Mouse (Mus musculus): Measurements from ENCODE around the gene Baz2b. TPM values are rescaled to one million over a fixed set of nuclear protein-coding genes. Genes with fewer than 3 reads are reported as not detected.

The Baz2b gene
- polyA plus RNA-seq, 1 experiment from 2014 or later: 79.0 TPM

DNA sequence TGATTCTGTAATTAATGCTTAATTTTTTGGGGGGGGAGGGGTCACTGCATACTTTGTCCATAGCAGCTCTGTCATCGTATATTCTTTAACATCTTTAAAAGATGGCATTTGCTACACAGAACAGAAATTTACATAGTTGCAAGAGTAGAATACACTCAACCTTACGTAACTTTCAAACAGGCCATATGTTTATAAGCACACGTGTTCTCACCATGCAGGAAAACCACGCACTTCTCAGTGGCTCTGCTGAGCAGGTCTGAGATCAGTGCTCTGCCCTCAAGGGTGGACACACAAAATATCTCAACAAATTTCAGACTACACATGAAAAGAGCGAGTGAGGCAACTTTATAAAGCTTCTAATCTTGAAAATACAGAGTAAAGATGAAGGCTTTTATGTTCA, 235.7 kb downstream of the Baz2b start:
- no peak overlapping the region for H3K4me2 ChIP-seq
- peaks cover 3% of the 10 kb centered on the region; the same call in 1 of the 2 replicates for H3K4me1 ChIP-seq (replicated peaks)
- no peaks in the 10 kb centered on the region for H3K9me3 ChIP-seq
- H3K36me3 ChIP-seq: peaks cover 33% of the 10 kb centered on the region
- H3K27me3 ChIP-seq: no peaks in the 10 kb centered on the region
- H3K9ac ChIP-seq: no peak overlapping the region
- no peak overlapping the region for H3K4me3 ChIP-seq
- ATAC-seq (ENCODE audit: low read depth): no peak
- no peak overlapping the region for H3K27ac ChIP-seq (replicated peaks)
- 95% methylated on average over 5 of the region's 5 CpGs for WGBS

DNA sequence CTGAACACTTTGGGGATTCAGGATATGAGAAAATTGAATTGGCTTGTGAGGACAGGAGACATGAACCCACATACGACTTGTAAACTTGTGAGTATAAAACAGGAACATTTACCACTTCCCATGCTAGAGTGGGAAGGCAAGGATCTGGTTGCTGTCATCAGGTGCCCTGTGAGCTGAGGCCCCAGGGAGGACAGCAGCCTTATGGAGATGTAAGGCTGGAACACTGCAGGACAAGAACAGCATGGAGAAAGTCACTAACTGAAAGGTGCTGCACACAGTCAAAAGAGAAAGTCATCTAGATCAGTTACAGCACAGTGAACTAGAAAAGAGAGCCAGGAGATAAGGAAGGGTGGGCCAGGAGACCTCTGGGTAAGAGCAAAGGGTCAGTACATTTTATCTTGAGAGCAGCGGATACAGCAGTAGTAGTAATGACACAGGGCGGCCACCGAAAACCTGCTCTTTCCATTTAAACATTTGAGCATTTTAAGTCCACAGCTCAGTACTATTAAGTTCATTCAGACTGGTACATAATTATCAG, 236.5 kb downstream of the Baz2b start:
- WGBS: 88% methylated on average over 4 of the region's 4 CpGs

DNA sequence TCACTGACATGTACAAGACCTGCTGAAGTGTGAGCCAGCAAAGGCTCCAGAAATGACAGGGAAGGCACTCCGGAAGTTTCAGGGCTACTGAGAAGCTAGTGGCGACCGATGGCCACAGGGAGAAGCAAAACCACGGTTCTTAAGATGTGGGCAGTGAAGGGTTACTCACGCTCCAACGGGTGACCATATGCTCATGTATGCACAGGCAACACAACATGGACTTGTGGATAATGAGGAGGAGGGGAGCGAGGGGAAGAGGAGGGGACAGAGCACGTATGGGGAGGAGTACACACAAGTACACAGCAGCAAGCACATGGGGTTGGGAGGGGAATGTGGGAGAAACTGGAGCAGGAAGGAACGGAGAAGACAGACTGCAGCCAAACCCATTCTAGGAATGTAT, 239.1 kb downstream of the Baz2b start:
- WGBS: 77% methylated on average over 9 of the region's 9 CpGs
- Histone ChIP-seq H3K9me3 (no peaks in the 10 kb centered on the region), H3K4me3 (no peak overlapping the region), H3K4me1 (replicated peaks) (peaks cover 3% of the 10 kb centered on the region; the same call in 1 of the 2 replicates), H3K27me3 (no peaks in the 10 kb centered on the region), H3K4me2 (no peak overlapping the region), H3K9ac (no peak overlapping the region), H3K27ac (replicated peaks) (no peak overlapping the region), H3K36me3 (peaks cover 36% of the 10 kb centered on the region)
- no peak for ATAC-seq (ENCODE audit: low read depth)

More for the DNA sequence above, 236.5 kb downstream of the Baz2b start:
- H3K4me3 ChIP-seq: no peak overlapping the region
- peaks cover 3% of the 10 kb centered on the region; the same call in 1 of the 2 replicates for H3K4me1 ChIP-seq (replicated peaks)
- H3K4me2 ChIP-seq: no peak overlapping the region
- H3K27me3 ChIP-seq: no peaks in the 10 kb centered on the region
- no peak for ATAC-seq (ENCODE audit: low read depth)
- no peaks in the 10 kb centered on the region for H3K9me3 ChIP-seq
- no peak overlapping the region for H3K9ac ChIP-seq
- H3K27ac ChIP-seq (replicated peaks): no peak overlapping the region
- peaks cover 38% of the 10 kb centered on the region for H3K36me3 ChIP-seq

DNA sequence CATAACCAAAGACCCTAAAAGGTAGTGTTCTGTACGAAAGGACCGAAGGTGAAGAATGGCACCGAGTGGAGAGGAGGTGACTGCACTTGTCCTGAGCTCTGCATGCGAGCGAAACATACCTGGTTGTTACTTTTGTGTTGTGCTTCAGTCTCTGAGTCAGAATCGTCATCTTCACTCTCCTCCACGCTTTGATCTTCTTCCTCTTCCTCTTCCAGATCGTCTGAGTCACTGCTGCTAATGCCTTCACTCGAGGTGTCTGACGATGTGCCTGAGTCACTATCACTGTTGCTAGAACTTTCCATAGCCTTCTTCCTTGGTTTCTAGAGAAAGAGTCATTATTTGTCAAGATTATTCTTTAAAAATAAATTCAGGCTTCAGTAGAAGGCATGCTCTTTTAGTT, 240.5 kb downstream of the Baz2b start:
- H3K9me3 ChIP-seq: no peaks in the 10 kb centered on the region
- H3K36me3 ChIP-seq: peaks cover 25% of the 10 kb centered on the region
- no peak overlapping the region for H3K9ac ChIP-seq
- WGBS: 91% methylated on average over 10 of the region's 10 CpGs
- no peaks in the 10 kb centered on the region for H3K27me3 ChIP-seq
- H3K4me1 ChIP-seq (replicated peaks): peaks cover 3% of the 10 kb centered on the region; the same call in 1 of the 2 replicates
- H3K27ac ChIP-seq (replicated peaks): no peak overlapping the region
- H3K4me3 ChIP-seq: no peak overlapping the region
- H3K4me2 ChIP-seq: no peak overlapping the region
- no peak for ATAC-seq (ENCODE audit: low read depth)

DNA sequence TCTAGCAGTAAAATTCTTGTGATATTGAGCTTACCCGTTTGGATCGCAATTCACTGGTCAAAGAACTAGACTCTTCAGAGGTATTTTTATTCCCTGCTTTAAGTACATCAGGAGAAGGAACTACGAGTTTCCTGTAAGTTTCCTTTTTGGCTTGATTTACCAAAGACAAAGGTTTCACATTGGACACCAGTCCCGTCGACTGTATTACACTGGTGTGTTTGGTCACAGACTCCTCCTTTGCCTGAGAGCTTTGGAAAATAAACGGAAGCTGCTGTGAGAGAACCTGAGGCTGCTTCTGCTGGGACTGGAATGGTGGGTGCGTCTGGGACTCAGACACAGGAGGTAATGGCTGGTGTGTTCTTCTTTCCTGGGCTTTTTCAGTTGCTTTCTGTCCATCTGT, 241.0 kb downstream of the Baz2b start:
- Histone ChIP-seq H3K4me1 (replicated peaks) (peaks cover 3% of the 10 kb centered on the region; the same call in 1 of the 2 replicates), H3K36me3 (peaks cover 25% of the 10 kb centered on the region), H3K9me3 (no peaks in the 10 kb centered on the region), H3K27ac (replicated peaks) (no peak overlapping the region), H3K27me3 (no peaks in the 10 kb centered on the region), H3K4me3 (no peak overlapping the region), H3K9ac (no peak overlapping the region), H3K4me2 (no peak overlapping the region)
- 88% methylated on average over 7 of the region's 7 CpGs for WGBS
- no peak for ATAC-seq (ENCODE audit: low read depth)

DNA sequence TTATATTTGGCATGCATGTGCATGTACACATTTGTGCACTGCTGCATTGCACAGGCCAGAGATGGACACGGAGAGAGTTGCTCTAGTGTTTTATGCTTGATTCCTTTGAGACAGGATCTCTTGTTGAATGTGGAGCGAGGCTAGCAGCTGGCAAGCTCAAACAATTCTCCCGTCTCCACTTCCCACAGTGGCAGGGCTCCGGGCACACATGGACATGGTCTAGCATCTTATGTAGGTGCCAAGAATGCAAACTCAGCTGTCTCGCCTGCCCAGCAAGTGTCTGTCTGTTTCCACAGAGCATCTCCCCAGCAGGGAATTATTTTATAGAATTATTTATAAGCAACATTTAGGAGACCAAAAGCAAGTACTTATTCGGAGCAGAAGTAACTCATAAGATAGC, 243.2 kb downstream of the Baz2b start:
- Histone ChIP-seq H3K27ac (replicated peaks) (no peak overlapping the region), H3K27me3 (no peaks in the 10 kb centered on the region)

DNA sequence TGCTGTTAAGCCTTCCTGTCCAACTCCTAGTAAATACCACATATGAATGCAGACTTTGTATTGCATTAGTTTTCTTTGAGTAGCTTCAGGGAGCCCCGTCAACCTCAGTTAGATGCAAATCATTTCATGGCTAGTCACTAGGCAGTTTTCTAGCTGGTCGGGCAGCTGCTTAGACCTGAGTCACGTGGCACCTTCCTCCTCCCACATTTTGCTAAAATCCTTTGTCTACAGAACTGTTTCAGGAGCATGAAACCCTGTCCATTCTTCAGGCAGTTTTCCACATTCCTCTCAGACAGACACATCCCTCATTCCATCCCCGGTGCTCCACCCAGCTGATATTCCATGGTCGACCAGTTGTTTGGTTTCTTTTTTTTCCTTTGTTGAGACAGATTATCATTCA, 246.6 kb downstream of the Baz2b start:
- Histone ChIP-seq H3K9me3 (no peaks in the 10 kb centered on the region), H3K4me3 (no peak overlapping the region), H3K9ac (no peak overlapping the region), H3K27me3 (no peaks in the 10 kb centered on the region), H3K36me3 (peaks cover 45% of the 10 kb centered on the region), H3K4me1 (replicated peaks) (peaks cover 5% of the 10 kb centered on the region; the same call in 1 of the 2 replicates), H3K4me2 (no peak overlapping the region), H3K27ac (replicated peaks) (no peak overlapping the region; the same call in 1 of the 2 replicates)
- WGBS: 50% methylated on average over 5 of the region's 5 CpGs
- ATAC-seq (ENCODE audit: low read depth): no peak

More for the DNA sequence above, 243.2 kb downstream of the Baz2b start:
- Histone ChIP-seq H3K36me3 (peaks cover 38% of the 10 kb centered on the region), H3K4me1 (replicated peaks) (peaks cover 3% of the 10 kb centered on the region; the same call in 1 of the 2 replicates), H3K9me3 (no peaks in the 10 kb centered on the region), H3K4me3 (no peak overlapping the region), H3K4me2 (no peak overlapping the region), H3K9ac (no peak overlapping the region)
- ATAC-seq (ENCODE audit: low read depth): no peak
- WGBS: 72% methylated on average over 6 of the region's 6 CpGs

DNA sequence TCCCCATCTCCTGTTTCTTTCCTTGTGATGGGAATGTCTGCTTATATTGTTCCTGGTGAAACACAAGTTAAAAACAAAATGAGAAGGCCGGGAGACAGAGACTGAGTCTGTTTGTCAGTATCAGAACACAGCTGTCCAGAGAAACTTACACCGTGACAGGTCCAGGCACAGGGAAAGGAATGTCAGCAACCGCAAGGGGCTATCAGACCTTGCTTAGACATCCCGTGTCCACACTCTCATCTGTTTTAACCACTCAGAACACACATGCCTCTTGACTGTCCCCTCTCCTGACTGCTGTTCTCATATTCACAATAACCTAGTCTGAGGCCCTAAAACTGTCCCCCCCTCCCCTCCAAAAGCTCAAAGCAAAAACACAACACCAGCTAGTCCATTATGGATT, 247.1 kb downstream of the Baz2b start:
- WGBS: 90% methylated on average over 4 of the region's 4 CpGs
- no peak overlapping the region; the same call in 1 of the 2 replicates for H3K27ac ChIP-seq (replicated peaks)
- no peak overlapping the region for H3K4me3 ChIP-seq
- ATAC-seq (ENCODE audit: low read depth): no peak
- no peaks in the 10 kb centered on the region for H3K27me3 ChIP-seq
- no peaks in the 10 kb centered on the region for H3K9me3 ChIP-seq
- no peak overlapping the region for H3K9ac ChIP-seq
- peaks cover 5% of the 10 kb centered on the region; the same call in 1 of the 2 replicates for H3K4me1 ChIP-seq (replicated peaks)
- no peak overlapping the region for H3K4me2 ChIP-seq
- H3K36me3 ChIP-seq: peaks cover 44% of the 10 kb centered on the region

DNA sequence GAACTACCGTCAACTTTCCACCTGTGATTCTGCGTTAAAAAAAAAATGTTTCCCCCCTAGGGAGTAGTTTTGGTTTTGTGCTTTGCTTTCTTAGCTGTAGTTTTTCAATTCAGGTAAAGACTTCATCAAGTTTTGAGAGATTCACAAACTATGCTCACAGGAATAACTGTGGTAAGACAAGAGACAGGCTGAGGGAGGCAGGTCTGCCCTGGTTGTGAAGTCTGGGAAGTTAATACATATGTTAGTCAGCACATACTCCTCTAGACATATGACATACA, 249.2 kb downstream of the Baz2b start:
- 83% methylated on average over 2 of the region's 2 CpGs for WGBS
- Histone ChIP-seq H3K36me3 (peaks cover 42% of the 10 kb centered on the region), H3K27ac (replicated peaks) (no peak overlapping the region), H3K4me1 (replicated peaks) (peaks cover 5% of the 10 kb centered on the region; the same call in 1 of the 2 replicates), H3K4me2 (no peak overlapping the region), H3K9ac (no peak overlapping the region), H3K27me3 (no peaks in the 10 kb centered on the region), H3K9me3 (no peaks in the 10 kb centered on the region), H3K4me3 (no peak overlapping the region)
- no peak for ATAC-seq (ENCODE audit: low read depth)

DNA sequence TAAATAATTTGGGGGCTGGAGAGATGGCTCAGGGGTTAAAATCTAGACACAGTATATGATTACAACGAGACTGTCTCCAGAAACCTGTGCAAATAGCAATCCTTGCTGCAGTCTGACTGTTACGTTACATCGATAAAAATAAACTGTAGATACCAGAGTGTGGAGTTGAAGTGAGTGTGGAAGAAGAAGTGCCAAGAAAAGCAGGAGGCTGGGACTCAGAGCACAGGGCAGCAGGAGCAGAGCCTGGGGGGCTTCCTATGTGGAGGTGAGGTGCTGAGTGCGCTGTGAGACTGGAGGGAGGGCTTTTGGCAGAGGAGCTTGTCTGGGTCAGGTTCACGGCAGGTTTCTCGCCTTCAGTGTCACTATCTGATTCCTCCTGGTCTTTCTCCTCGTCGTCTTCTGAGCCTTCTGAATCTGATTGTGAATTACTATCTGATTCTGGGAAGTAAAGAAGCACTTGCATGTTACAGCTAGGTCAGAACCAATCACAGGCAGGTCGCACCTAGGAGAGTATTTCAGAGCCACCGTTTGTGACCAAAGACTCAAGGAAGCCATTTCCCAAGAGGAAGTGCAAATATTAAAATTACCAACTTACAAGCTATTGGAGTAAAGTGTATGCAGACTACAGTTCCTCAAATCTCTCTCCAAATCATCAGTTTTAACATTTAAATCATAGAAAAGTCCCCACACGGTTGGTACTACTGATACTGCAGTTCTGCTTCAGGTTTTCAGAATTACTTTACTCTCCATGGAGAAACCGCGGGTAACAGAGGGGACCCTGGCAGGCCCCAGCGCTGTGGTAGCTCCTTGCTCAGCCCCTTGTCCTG, 249.8 kb downstream of the Baz2b start:
- Histone ChIP-seq H3K36me3 (peaks cover 42% of the 10 kb centered on the region), H3K9ac (no peak overlapping the region), H3K4me1 (replicated peaks) (peaks cover 5% of the 10 kb centered on the region; the same call in 1 of the 2 replicates), H3K27me3 (no peaks in the 10 kb centered on the region), H3K4me3 (no peak overlapping the region), H3K9me3 (no peaks in the 10 kb centered on the region), H3K4me2 (no peak overlapping the region), H3K27ac (replicated peaks) (no peak overlapping the region)
- 90% methylated on average over 14 of the region's 14 CpGs for WGBS
- ATAC-seq (ENCODE audit: low read depth): no peak

DNA sequence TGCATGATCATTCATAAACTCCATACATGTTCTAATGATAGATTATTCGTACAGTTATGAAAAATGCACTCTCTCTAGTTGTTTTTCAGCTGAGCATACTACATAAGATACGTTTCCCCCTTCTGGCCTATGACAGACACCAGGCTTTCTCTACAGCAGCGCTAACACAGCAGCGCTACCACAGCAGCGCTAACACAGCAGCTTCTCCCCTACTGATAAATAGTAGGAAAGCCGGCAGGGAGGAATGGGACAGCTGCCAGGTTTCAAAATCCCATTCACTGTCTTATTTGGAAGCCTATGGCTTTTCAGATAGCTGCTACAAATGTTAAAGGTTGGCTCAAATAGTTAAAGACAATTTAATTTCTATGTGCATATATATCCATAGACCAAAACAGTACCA, 251.1 kb downstream of the Baz2b start:
- Histone ChIP-seq H3K27me3 (no peaks in the 10 kb centered on the region), H3K9me3 (no peaks in the 10 kb centered on the region), H3K4me1 (replicated peaks) (peaks cover 5% of the 10 kb centered on the region; the same call in 1 of the 2 replicates), H3K27ac (replicated peaks) (no peak overlapping the region), H3K4me2 (no peak overlapping the region), H3K4me3 (no peak overlapping the region), H3K9ac (no peak overlapping the region), H3K36me3 (peaks cover 47% of the 10 kb centered on the region)
- peak; percentile 82 for ATAC-seq (ENCODE audit: low read depth)
- WGBS: 54% methylated on average over 6 of the region's 6 CpGs

DNA sequence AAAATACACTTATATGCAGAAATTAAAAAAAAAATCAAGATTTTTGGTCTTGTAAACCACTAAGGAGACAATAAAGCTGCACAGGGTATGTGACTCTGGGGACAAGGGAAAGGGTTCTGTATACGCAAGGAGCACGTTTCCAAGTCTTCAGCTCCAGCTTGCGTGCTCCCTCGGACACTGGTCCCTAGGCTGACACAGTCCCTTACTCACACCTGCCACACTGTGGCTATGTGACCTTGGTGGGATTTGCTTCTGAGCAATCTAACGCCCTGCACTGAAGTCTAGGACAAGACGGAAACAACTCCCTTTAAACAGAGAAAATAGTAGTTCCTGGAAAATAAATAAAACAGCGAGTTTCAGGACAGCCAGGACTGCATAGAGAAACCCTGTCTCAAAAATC, 253.7 kb downstream of the Baz2b start:
- Histone ChIP-seq H3K36me3 (peaks cover 46% of the 10 kb centered on the region), H3K4me3 (no peak overlapping the region), H3K4me2 (no peak overlapping the region), H3K27ac (replicated peaks) (no peak overlapping the region), H3K27me3 (no peaks in the 10 kb centered on the region), H3K9me3 (no peaks in the 10 kb centered on the region), H3K9ac (no peak overlapping the region), H3K4me1 (replicated peaks) (peaks cover 5% of the 10 kb centered on the region; the same call in 1 of the 2 replicates)
- ATAC-seq (ENCODE audit: low read depth): no peak
- 85% methylated on average over 7 of the region's 7 CpGs for WGBS

Measured in neural tube, embryonic 13.5 days (tissue).